Mouse (Mus musculus) heart, postnatal 0 days (tissue): ENCODE measurements around the gene Scgb1c1.

ENCODE experiments used
- CTCF ChIP-seq: IDR thresholded peaks from 2 replicates; pipeline ENCODE4 v1.5.1; 2016; ENCODE audit warnings: antibody characterized with exemption, control low read depth, low read depth
- EP300 ChIP-seq: IDR thresholded peaks from 2 replicates; pipeline ENCODE4 v1.6.1; 2016; ENCODE audit warnings: antibody characterized with exemption, low read depth

DNA sequence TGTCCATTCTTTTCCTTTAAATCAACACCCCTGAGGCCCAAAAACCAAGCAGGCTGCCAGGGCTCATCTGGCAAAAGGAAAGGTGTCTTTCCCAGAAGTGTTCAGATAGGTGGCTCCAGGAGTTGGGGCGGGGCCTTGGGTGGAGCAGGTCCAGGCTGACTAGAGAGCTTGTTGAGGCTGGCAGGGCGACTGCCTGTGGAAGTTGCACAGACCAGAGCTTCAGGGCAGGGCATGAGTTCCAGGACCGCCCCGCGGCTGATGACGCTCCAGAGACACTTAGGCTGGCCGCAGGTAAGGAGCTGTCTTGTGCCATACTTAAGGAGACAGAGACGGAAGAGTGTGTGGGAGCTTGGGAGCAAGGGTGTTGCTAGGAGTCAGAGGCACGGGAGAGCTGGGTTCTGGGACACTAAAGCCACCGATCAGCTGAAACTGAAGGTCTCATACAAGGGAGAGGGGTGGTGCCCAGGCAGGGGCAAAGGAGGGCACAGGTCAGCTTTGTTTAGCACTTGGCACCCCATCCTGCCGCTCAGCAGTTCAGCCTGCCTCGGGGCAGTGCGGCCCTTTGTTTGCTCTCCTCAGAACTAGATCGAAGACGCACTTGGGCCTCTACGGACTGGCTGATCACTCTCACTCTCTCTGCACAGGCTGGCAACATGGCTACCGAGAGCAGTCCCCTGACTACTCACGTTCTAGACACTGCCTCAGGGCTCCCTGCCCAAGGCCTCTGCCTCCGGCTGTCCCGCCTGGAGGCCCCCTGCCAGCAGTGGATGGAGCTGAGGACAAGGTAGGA lies 10.2 kb upstream of the Scgb1c1 start, which contains the start of gene Urah:
- no peak for TF ChIP-seq CTCF
- TF ChIP-seq EP300, result no peak
